Mouse (Mus musculus): ENCODE measurements around the gene Abhd17c. TPM values are rescaled to one million over a fixed set of nuclear protein-coding genes. Genes with fewer than 3 reads are reported as not detected.

Abhd17c gene
- total RNA-seq, 2 experiments from 2014 or later: 58.0 to 58.6 TPM

- no peak for DNase-seq
These were observed 77.8 kb downstream of the Abhd17c start for GRCm38 (mm10) chr7:84073856-84074255.

DNA sequence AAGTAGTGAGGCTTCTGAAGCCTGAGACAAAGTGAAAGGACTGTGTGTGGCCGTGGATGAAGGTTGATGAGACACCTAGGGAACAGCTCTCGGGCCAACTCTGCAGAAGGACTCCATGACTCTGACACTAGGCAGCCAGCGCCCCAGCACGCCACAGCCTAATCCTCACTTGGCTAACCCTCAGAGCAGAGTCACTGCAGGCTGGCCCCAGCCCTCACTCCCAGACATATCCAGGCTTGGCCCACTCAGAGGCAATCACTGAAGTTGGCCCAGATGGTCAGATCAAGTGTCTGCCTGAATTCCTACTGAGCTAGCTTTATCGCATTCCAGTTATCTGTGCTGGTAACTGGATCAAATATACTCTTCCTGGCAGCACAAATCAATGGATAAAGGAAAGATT lies 82.8 kb downstream of the Abhd17c start:
- DNase-seq: no peak

DNA sequence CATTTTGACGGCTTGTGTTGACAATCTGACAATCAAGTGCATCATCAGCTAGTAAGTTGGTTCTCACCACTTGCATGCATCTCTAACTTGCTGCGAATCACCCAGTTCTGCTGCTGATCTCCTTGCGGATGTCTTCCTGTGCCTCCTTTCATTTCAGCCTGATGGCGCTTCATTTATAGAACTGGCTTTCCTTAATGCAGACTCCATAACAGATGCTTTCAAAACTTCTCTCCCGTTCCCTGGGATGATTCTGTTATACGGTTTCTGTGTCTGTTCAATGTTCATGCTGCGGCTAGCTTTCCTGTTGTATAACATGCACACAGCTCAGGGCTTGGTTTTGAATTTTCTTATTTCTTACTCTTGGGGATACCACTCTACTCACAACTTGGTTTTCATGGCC lies 91.9 kb downstream of the Abhd17c start:
- DNase-seq: no peak

Other genes starting within 250 kb of the Abhd17c start
- gene Cemip, start 65.4 kb downstream of the Abhd17c start, total RNA-seq (2021): 1 to 10 TPM; 2.0 to 2.6 TPM